Mouse (Mus musculus) embryonic fibroblast, embryonic 13.5 days (primary cell): ENCODE data around the gene Thbs3.

Experiments
- CTCF ChIP-seq: IDR thresholded peaks from 2 replicates; pipeline ENCODE4 v1.5.1; 2011; ENCODE audit warnings: mild to moderate bottlenecking, control low read depth, low read length, moderate library complexity, borderline replicate concordance; ENCODE audit not compliant: insufficient read depth
- POLR2A ChIP-seq: IDR thresholded peaks from 2 replicates; pipeline ENCODE4 v1.6.1; 2011; ENCODE audit warnings: low read depth, mild to moderate bottlenecking, control low read depth, low read length, moderate library complexity

GRCm38 (mm10) chr3:89276061-89276460 is 61.1 kb downstream of the Thbs3 start:
- no peak for TF ChIP-seq POLR2A
- no peak for TF ChIP-seq CTCF
